Mouse (Mus musculus) embryonic facial prominence, embryonic 14.5 days (tissue): ENCODE data around the gene Cyp21a1. TPM values are rescaled to one million over a fixed set of nuclear protein-coding genes. Genes with fewer than 3 reads are reported as not detected.
"Not testable (repeated sequence)": the region's sequence is repeated elsewhere in the genome, so short reads cannot be mapped to it uniquely, and the experiment has no call there.

Source experiments
- ATAC-seq: fragments of 200-750 bp; cut with Nextera tagmentation; 2 replicates; pipeline ENCODE4 v1.8.0; 2017; ENCODE audit warnings: low read depth, moderate number of reproducible peaks, moderate TSS enrichment
- DNase-seq: peaks from one replicate; pipeline ENCODE4 v3.0.0-alpha.2; 2015; ENCODE audit warnings: low spot score
- H3K27ac ChIP-seq: fragments of 300-500 bp; sonication (generic); replicated peaks from 2 replicates; pipeline ENCODE4 v1.5.1; 2014; ENCODE audit warnings: low read depth, mild to moderate bottlenecking, low read length, moderate library complexity
- H3K27me3 ChIP-seq: fragments of 300-500 bp; sonication (generic); replicated peaks from 2 replicates; pipeline ENCODE4 v1.6.1; 2014; ENCODE audit warnings: low read length; ENCODE audit not compliant: control insufficient read depth, insufficient read depth
- H3K36me3 ChIP-seq: fragments of 300-500 bp; sonication (generic); 2 replicates; pipeline ENCODE4 v1.6.1; 2014; ENCODE audit warnings: low read length, mixed read lengths; ENCODE audit not compliant: control insufficient read depth, insufficient read depth
- H3K4me1 ChIP-seq: fragments of 300-500 bp; sonication (generic); 2 replicates; pipeline ENCODE4 v1.6.1; 2014; ENCODE audit warnings: antibody characterized with exemption, low read length; ENCODE audit not compliant: control insufficient read depth, insufficient read depth
- H3K4me2 ChIP-seq: fragments of 300-500 bp; sonication (generic); 2 replicates; pipeline ENCODE4 v1.6.1; 2014; ENCODE audit warnings: low read depth, mild to moderate bottlenecking, low read length, moderate library complexity, mixed read lengths
- H3K4me3 ChIP-seq: fragments of 300-500 bp; sonication (generic); 2 replicates; pipeline ENCODE4 v1.5.1; 2014; ENCODE audit warnings: low read depth, mild to moderate bottlenecking, low read length
- H3K9ac ChIP-seq: fragments of 300-500 bp; sonication (generic); 2 replicates; pipeline ENCODE4 v1.6.1; 2014; ENCODE audit warnings: low read depth, mild to moderate bottlenecking, low read length, moderate library complexity, mixed read lengths
- H3K9me3 ChIP-seq: fragments of 300-500 bp; sonication (generic); 2 replicates; pipeline ENCODE4 v1.6.1; 2016; ENCODE audit warnings: low read length; ENCODE audit not compliant: control insufficient read depth
- WGBS: fragments of 180-500 bp; shearing (Covaris S2); extraction: QIAGEN DNeasy Blood & Tissue Kit; methylation state at CpG from one replicate; pipeline ENCODE4 v1.1.7; 2014; 5-methylcytosine and 5-hydroxymethylcytosine counted together
- polyA plus RNA-seq: library from polyadenylated mRNA; unstranded; fragments of >200 nt; fragmentation: Nextera tagmentation; extraction: Ambion mirVana; gene quantifications from 2 replicates; pipeline ENCODE4 v1.2.1, GENCODE M21; 2014

Cyp21a1 gene
- polyA plus RNA-seq, 1 experiment from 2014 or later, result not detected

- Histone ChIP-seq H3K4me1 (no peaks in the 10 kb centered on the region), H3K4me2 (no peak overlapping the region), H3K9me3 (no peaks in the 10 kb centered on the region), H3K27ac (no peak overlapping the region), H3K9ac (no peak overlapping the region), H3K27me3 (no peaks in the 10 kb centered on the region), H3K4me3 (no peak overlapping the region), H3K36me3 (no peaks in the 10 kb centered on the region)
- DNase-seq (no peak), ATAC-seq (no peak)
- 89% methylated on average over 13 of the region's 17 CpGs for WGBS
Observed at GRCm38 (mm10) chr17:34798866-34799530, 5.4 kb downstream of the Cyp21a1 start.

- H3K9me3 ChIP-seq, ATAC-seq, H3K27me3 ChIP-seq, H3K4me1 ChIP-seq, H3K9ac ChIP-seq, H3K27ac ChIP-seq, H3K4me2 ChIP-seq, DNase-seq, H3K36me3 ChIP-seq, H3K4me3 ChIP-seq: not testable (repeated sequence)
- 86% methylated on average over 6 of the region's 7 CpGs for WGBS
Observed at GRCm38 (mm10) chr17:34798071-34798470, 6.3 kb downstream of the Cyp21a1 start.

GRCm38 (mm10) chr17:34797211-34797995, 7.0 kb downstream of the Cyp21a1 start:
- not testable (repeated sequence) for H3K4me3 ChIP-seq, H3K4me1 ChIP-seq, H3K9me3 ChIP-seq, H3K27me3 ChIP-seq, H3K9ac ChIP-seq, DNase-seq, H3K36me3 ChIP-seq, H3K4me2 ChIP-seq, H3K27ac ChIP-seq, ATAC-seq
- WGBS, result 83% methylated on average over 10 of the region's 10 CpGs

GRCm38 (mm10) chr17:34796311-34797140, 7.8 kb downstream of the Cyp21a1 start:
- H3K4me2 ChIP-seq, result no peak overlapping the region
- no peak overlapping the region for H3K9ac ChIP-seq
- H3K4me1 ChIP-seq, result no peaks in the 10 kb centered on the region
- H3K4me3 ChIP-seq, result no peak overlapping the region
- H3K27me3 ChIP-seq, result no peaks in the 10 kb centered on the region
- DNase-seq (no peak), ATAC-seq (no peak)
- H3K27ac ChIP-seq, result no peak overlapping the region
- H3K36me3 ChIP-seq, result no peaks in the 10 kb centered on the region
- 0 out of 2 replicates have a peak, but pooled peaks cover 4% of the 10 kb centered on the region for H3K9me3 ChIP-seq
- WGBS, result 79% methylated on average over 8 of the region's 8 CpGs

- ATAC-seq (no peak), DNase-seq (no peak)
- Histone ChIP-seq H3K4me2 (no peak overlapping the region), H3K4me3 (no peak overlapping the region), H3K4me1 (no peaks in the 10 kb centered on the region), H3K9me3 (0 out of 2 replicates have a peak, but pooled peaks cover 4% of the 10 kb centered on the region), H3K9ac (no peak overlapping the region), H3K27ac (no peak overlapping the region), H3K27me3 (no peaks in the 10 kb centered on the region), H3K36me3 (no peaks in the 10 kb centered on the region)
- WGBS, result 65% methylated on average over 9 of the region's 9 CpGs
Observed at GRCm38 (mm10) chr17:34795633-34796032, 8.7 kb downstream of the Cyp21a1 start.

- Histone ChIP-seq H3K9me3 (0 out of 2 replicates have a peak, but pooled peaks cover 4% of the 10 kb centered on the region), H3K4me1 (no peaks in the 10 kb centered on the region), H3K27me3 (no peaks in the 10 kb centered on the region), H3K9ac (no peak overlapping the region), H3K27ac (no peak overlapping the region), H3K4me3 (no peak overlapping the region), H3K4me2 (no peak overlapping the region), H3K36me3 (no peaks in the 10 kb centered on the region)
- DNase-seq (no peak), ATAC-seq (no peak)
- 89% methylated on average over 10 of the region's 10 CpGs for WGBS
Observed at GRCm38 (mm10) chr17:34795016-34795415, 9.3 kb downstream of the Cyp21a1 start.

GRCm38 (mm10) chr17:34777680-34778325, 26.6 kb downstream of the Cyp21a1 start:
- H3K9ac ChIP-seq, result no peak overlapping the region
- peaks cover 13% of the 10 kb centered on the region for H3K9me3 ChIP-seq
- peak overlapping the region; percentile 13 for H3K27ac ChIP-seq
- ATAC-seq (no peak), DNase-seq (peak; percentile 12)
- no peak overlapping the region for H3K4me2 ChIP-seq
- no peak overlapping the region for H3K4me3 ChIP-seq
- 55% methylated on average over 9 of the region's 9 CpGs for WGBS
- H3K4me1 ChIP-seq, result no peaks in the 10 kb centered on the region
- H3K36me3 ChIP-seq, result no peaks in the 10 kb centered on the region
- no peaks in the 10 kb centered on the region for H3K27me3 ChIP-seq

- Histone ChIP-seq H3K4me2 (no peak overlapping the region), H3K9ac (no peak overlapping the region), H3K4me1 (no peaks in the 10 kb centered on the region), H3K4me3 (no peak overlapping the region), H3K27ac (no peak overlapping the region), H3K36me3 (no peaks in the 10 kb centered on the region), H3K9me3 (no peaks in the 10 kb centered on the region), H3K27me3 (no peaks in the 10 kb centered on the region)
- DNase-seq, result no peak
- ATAC-seq, result no peak
- WGBS, result 84% methylated on average over 3 of the region's 3 CpGs
Observed at GRCm38 (mm10) chr17:34761471-34761870, 42.9 kb downstream of the Cyp21a1 start.
